15 mouse cellular contexts compared by ENCODE assay signal in genomic region chr2:181154831-181155415, GRCm38 (mm10). TPM values are rescaled to one million over a fixed set of nuclear protein-coding genes. Genes with fewer than 3 reads are reported as not detected.
DNase-seq lines count a peak whose midpoint lies in the region; ATAC-seq and TF ChIP-seq lines count a peak whose summit lies in the region.
"Had no signal": no experiment of that assay in that cellular context is flagged by ENCODE, and none has a peak within 500 bp of the region (broad histone marks: within the 10 kb centered on the region; RNA-seq: fewer than 3 reads in every experiment).

No protein-coding gene starts in this region.

- H3K27ac ChIP-seq in forebrain, embryonic 14.5 days (ENCODE audit: low read depth, low read length): no peak overlapping the region
- H3K27ac ChIP-seq in forebrain, embryonic 12.5 days: no peak overlapping the region
- peak overlapping the region; percentile 99 for H3K27ac ChIP-seq in left cerebral cortex, adult 2 months
- peak overlapping the region; percentile 79 for H3K27ac ChIP-seq in heart, embryonic 12.5 days (ENCODE audit: poor library complexity, severe bottlenecking)
- no peak overlapping the region for H3K27ac ChIP-seq in neural tube, embryonic 15.5 days (replicated peaks)

- 85% methylated on average over 8 of the region's 8 CpGs for WGBS in forebrain, embryonic 14.5 days
- WGBS in forebrain, embryonic 12.5 days: 89% methylated on average over 8 of the region's 8 CpGs
- 51% methylated on average over 8 of the region's 8 CpGs for WGBS in heart, embryonic 12.5 days
- 77% methylated on average over 8 of the region's 8 CpGs for WGBS in neural tube, embryonic 15.5 days

- no peak for DNase-seq in forebrain, embryonic 14.5 days (ENCODE audit: low spot score)
- DNase-seq in left cerebral cortex, adult 2 months (ENCODE audit: extremely low spot score in 1 of 2, low spot score in 2 of 2): peak in 1 of 2 experiments; percentile 12
- no peak for DNase-seq in left cerebral cortex, postnatal 4 days
- no peak for DNase-seq in thymus, adult 18-20 months
- no peak for DNase-seq in testis, postnatal 14 days (ENCODE audit: low spot score)
- DNase-seq: lung, adult 18-20 months; thymus, postnatal 25 days had no signal

- peaks cover 11% of the 10 kb centered on the region for H3K4me1 ChIP-seq in forebrain, embryonic 14.5 days (ENCODE audit: control insufficient read depth, insufficient read depth, low read length)
- H3K4me1 ChIP-seq in forebrain, embryonic 12.5 days: peaks cover 29% of the 10 kb centered on the region
- H3K4me1 ChIP-seq in heart, embryonic 12.5 days (replicated peaks): peaks cover 59% of the 10 kb centered on the region
- H3K4me1 ChIP-seq in neural tube, embryonic 15.5 days: peaks cover 49% of the 10 kb centered on the region

- H3K4me3 ChIP-seq in forebrain, embryonic 14.5 days (ENCODE audit: low read depth, low read length): no peak overlapping the region
- no peak overlapping the region for H3K4me3 ChIP-seq in forebrain, embryonic 12.5 days (replicated peaks)
- H3K4me3 ChIP-seq in left cerebral cortex, adult 2 months: peak overlapping the region; percentile 74
- H3K4me3 ChIP-seq in heart, embryonic 12.5 days: peak overlapping the region; percentile 55
- H3K4me3 ChIP-seq in neural tube, embryonic 15.5 days (replicated peaks): peak overlapping the region; percentile 60
- H3K4me3 ChIP-seq: erythroblast, embryonic 14.5 days had no signal

- no peak for TF ChIP-seq CTCF in left cerebral cortex, adult 2 months (IDR thresholded peaks at IDR 0.05)

- 0 out of 2 replicates have a peak overlapping the region, but pooled peaks have one; percentile 9 for H3K4me2 ChIP-seq in forebrain, embryonic 14.5 days (ENCODE audit: low read length)
- no peak overlapping the region for H3K4me2 ChIP-seq in forebrain, embryonic 12.5 days
- H3K4me2 ChIP-seq in heart, embryonic 12.5 days: peak overlapping the region; percentile 62
- peak overlapping the region; percentile 70 for H3K4me2 ChIP-seq in neural tube, embryonic 15.5 days

- no peak for ATAC-seq in forebrain, embryonic 14.5 days
- ATAC-seq in forebrain, embryonic 12.5 days (ENCODE audit: low FRiP score): no peak
- no peak for ATAC-seq in heart, embryonic 12.5 days (ENCODE audit: insufficient number of reproducible peaks, low FRiP score)
- no peak for ATAC-seq in neural tube, embryonic 15.5 days (ENCODE audit: low FRiP score)

- intact Hi-C loops in left cerebral cortex, adult 2 months (cut with DNase I): no loop called here
- intact Hi-C loops in left cerebral cortex, postnatal 4 days (cut with DNase I): no loop called here

- no peaks in the 10 kb centered on the region for H3K9me3 ChIP-seq in forebrain, embryonic 14.5 days (replicated peaks; ENCODE audit: control insufficient read depth, low read length)
- H3K9me3 ChIP-seq in forebrain, embryonic 12.5 days: no peaks in the 10 kb centered on the region
- no peaks in the 10 kb centered on the region for H3K9me3 ChIP-seq in heart, embryonic 12.5 days (replicated peaks)
- no peaks in the 10 kb centered on the region for H3K9me3 ChIP-seq in neural tube, embryonic 15.5 days (replicated peaks)

- 0 out of 2 replicates have a peak, but pooled peaks cover 3% of the 10 kb centered on the region for H3K27me3 ChIP-seq in forebrain, embryonic 14.5 days (replicated peaks; ENCODE audit: control insufficient read depth, insufficient read depth, low read length)
- peaks cover 69% of the 10 kb centered on the region for H3K27me3 ChIP-seq in forebrain, embryonic 12.5 days
- peaks cover 66% of the 10 kb centered on the region for H3K27me3 ChIP-seq in heart, embryonic 12.5 days (replicated peaks)
- H3K27me3 ChIP-seq in neural tube, embryonic 15.5 days (replicated peaks): peaks cover 12% of the 10 kb centered on the region; the same call in 1 of the 2 replicates

- H3K9ac ChIP-seq in forebrain, embryonic 14.5 days (ENCODE audit: low read length): no peak overlapping the region
- H3K9ac ChIP-seq in forebrain, embryonic 12.5 days: no peak overlapping the region
- peak overlapping the region; percentile 76 for H3K9ac ChIP-seq in heart, embryonic 12.5 days
- no peak overlapping the region for H3K9ac ChIP-seq in neural tube, embryonic 15.5 days (replicated peaks)

- H3K36me3 ChIP-seq in forebrain, embryonic 14.5 days (ENCODE audit: control insufficient read depth, insufficient read depth, low read length): no peaks in the 10 kb centered on the region
- no peaks in the 10 kb centered on the region for H3K36me3 ChIP-seq in forebrain, embryonic 12.5 days (replicated peaks)
- peaks cover 26% of the 10 kb centered on the region for H3K36me3 ChIP-seq in heart, embryonic 12.5 days
- peaks cover 21% of the 10 kb centered on the region for H3K36me3 ChIP-seq in neural tube, embryonic 15.5 days

RNA-seq across cellular contexts. Expression of gene Eef1a2, which starts 1.9 kb away (rescaled TPM):
- polyA plus RNA-seq in forebrain, embryonic 14.5 days (2014; fragmentation: Nextera tagmentation; extraction: Ambion mirVana): 5.1 and 5.9 TPM in 2 replicates
- 1.1 and 1.4 TPM in 2 replicates for polyA plus RNA-seq in forebrain, embryonic 12.5 days (2016; fragmentation: Nextera tagmentation; extraction: Ambion mirVana)
- 1,000 to 10,000 TPM; 1,380 to 1,388 TPM for total RNA-seq in left cerebral cortex, adult 2 months (2021)
- 100 to 1,000 TPM; 399 to 423 TPM for total RNA-seq in left cerebral cortex, postnatal 4 days (2021)
- polyA plus RNA-seq in heart, embryonic 12.5 days (2016; fragmentation: Nextera tagmentation; extraction: Ambion mirVana): 7.7 and 7.9 TPM in 2 replicates
- polyA plus RNA-seq in neural tube, embryonic 15.5 days (2015; fragmentation: Nextera tagmentation; extraction: Ambion mirVana): 15.4 and 16.8 TPM in 2 replicates
- total RNA-seq: megakaryocyte-erythroid progenitor cell, adult 5-6 weeks had no signal
- polyA plus RNA-seq: erythroblast, embryonic 14.5 days had no signal

RNA-seq across cellular contexts. Expression of gene Kcnq2, which starts 19.8 kb away (rescaled TPM):
- 22.8 and 31.2 TPM in 2 replicates for polyA plus RNA-seq in forebrain, embryonic 14.5 days (2014; fragmentation: Nextera tagmentation; extraction: Ambion mirVana)
- 28.6 and 30.0 TPM in 2 replicates for polyA plus RNA-seq in forebrain, embryonic 12.5 days (2016; fragmentation: Nextera tagmentation; extraction: Ambion mirVana)
- total RNA-seq in left cerebral cortex, adult 2 months (2021): 100 to 1,000 TPM; 275 to 280 TPM
- total RNA-seq in left cerebral cortex, postnatal 4 days (2021): 100 to 1,000 TPM; 191 to 195 TPM
- polyA plus RNA-seq in heart, embryonic 12.5 days (2016; fragmentation: Nextera tagmentation; extraction: Ambion mirVana): 0.11 TPM in 1 of 2 replicates, not detected in the other
- 36.9 and 45.8 TPM in 2 replicates for polyA plus RNA-seq in neural tube, embryonic 15.5 days (2015; fragmentation: Nextera tagmentation; extraction: Ambion mirVana)
- total RNA-seq: megakaryocyte-erythroid progenitor cell, adult 5-6 weeks had no signal
- polyA plus RNA-seq: C2C12; spleen, adult 2 months had no signal

RNA-seq across cellular contexts. Expression of gene Ppdpf, which starts 32.1 kb away (rescaled TPM):
- polyA plus RNA-seq in forebrain, embryonic 14.5 days (2014; fragmentation: Nextera tagmentation; extraction: Ambion mirVana): 525 and 607 TPM in 2 replicates
- polyA plus RNA-seq in forebrain, embryonic 12.5 days (2016; fragmentation: Nextera tagmentation; extraction: Ambion mirVana): 483 and 484 TPM in 2 replicates
- total RNA-seq in left cerebral cortex, adult 2 months (2021): 10 to 100 TPM; 72.8 to 77.8 TPM
- 100 to 1,000 TPM; 132 to 140 TPM for total RNA-seq in left cerebral cortex, postnatal 4 days (2021)
- polyA plus RNA-seq in heart, embryonic 12.5 days (2016; fragmentation: Nextera tagmentation; extraction: Ambion mirVana): 174 and 175 TPM in 2 replicates
- polyA plus RNA-seq in neural tube, embryonic 15.5 days (2015; fragmentation: Nextera tagmentation; extraction: Ambion mirVana): 361 and 401 TPM in 2 replicates

RNA-seq across cellular contexts. Expression of gene Ptk6, which starts 47.7 kb away (rescaled TPM):
- not detected in 2 replicates for polyA plus RNA-seq in forebrain, embryonic 14.5 days (2014; fragmentation: Nextera tagmentation; extraction: Ambion mirVana)
- polyA plus RNA-seq in forebrain, embryonic 12.5 days (2016; fragmentation: Nextera tagmentation; extraction: Ambion mirVana): not detected in 2 replicates
- total RNA-seq in left cerebral cortex, adult 2 months (2021): under 1 TPM in 1 of 2 experiments, not detected in 1; 0.11 TPM
- not detected for total RNA-seq in left cerebral cortex, postnatal 4 days (2021)
- not detected in 2 replicates for polyA plus RNA-seq in heart, embryonic 12.5 days (2016; fragmentation: Nextera tagmentation; extraction: Ambion mirVana)
- 0.05 TPM in 1 of 2 replicates, not detected in the other for polyA plus RNA-seq in neural tube, embryonic 15.5 days (2015; fragmentation: Nextera tagmentation; extraction: Ambion mirVana)
- total RNA-seq: left cerebral cortex, postnatal 36 days; megakaryocyte-erythroid progenitor cell, adult 5-6 weeks had no signal
- polyA plus RNA-seq: C2C12; erythroblast, embryonic 14.5 days had no signal

RNA-seq across cellular contexts. Expression of gene Srms, which starts 58.1 kb away (rescaled TPM):
- 0.16 and 0.25 TPM in 2 replicates for polyA plus RNA-seq in forebrain, embryonic 14.5 days (2014; fragmentation: Nextera tagmentation; extraction: Ambion mirVana)
- polyA plus RNA-seq in forebrain, embryonic 12.5 days (2016; fragmentation: Nextera tagmentation; extraction: Ambion mirVana): not detected in 2 replicates
- under 1 TPM; 0.25 to 0.26 TPM for total RNA-seq in left cerebral cortex, adult 2 months (2021)
- under 1 TPM in 1 of 2 experiments, not detected in 1; 0.18 TPM for total RNA-seq in left cerebral cortex, postnatal 4 days (2021)
- polyA plus RNA-seq in heart, embryonic 12.5 days (2016; fragmentation: Nextera tagmentation; extraction: Ambion mirVana): 0.23 and 0.32 TPM in 2 replicates
- polyA plus RNA-seq in neural tube, embryonic 15.5 days (2015; fragmentation: Nextera tagmentation; extraction: Ambion mirVana): 0.17 and 0.36 TPM in 2 replicates
- total RNA-seq: megakaryocyte-erythroid progenitor cell, adult 5-6 weeks had no signal
- polyA plus RNA-seq: C2C12 had no signal

Comparison
In these comparisons a context has a peak if more than half of its experiments do, and no peak if none do; other contexts are left out.
1. H3K27ac ChIP-seq: peak in left cerebral cortex, adult 2 months (single experiment) and heart, embryonic 12.5 days (single experiment); none in forebrain, embryonic 14.5 days (single experiment), forebrain, embryonic 12.5 days (single experiment) and neural tube, embryonic 15.5 days (single experiment).
2. H3K4me3 ChIP-seq: peak in left cerebral cortex, adult 2 months (single experiment), heart, embryonic 12.5 days (single experiment) and neural tube, embryonic 15.5 days (single experiment); none in forebrain, embryonic 14.5 days (single experiment) and forebrain, embryonic 12.5 days (single experiment).
3. RNA of gene Kcnq2, which starts 19.8 kb away (polyA plus RNA-seq): 36.9 to 45.8 TPM in neural tube, embryonic 15.5 days, 28.6 to 30.0 TPM in forebrain, embryonic 12.5 days and 22.8 to 31.2 TPM in forebrain, embryonic 14.5 days; 0.11 TPM in heart, embryonic 12.5 days; every median in the first group is over 10 times any median in the second.